Mouse (Mus musculus) ovary, adult 18-20 months (tissue): ENCODE results near the gene Rnf181.
A peak's percentile ranks its signal among the peaks of the same experiment; 100 is the strongest.

ENCODE experiments used
- DNase-seq: peaks from one replicate; pipeline ENCODE4 v3.0.0; 2022; ENCODE audit warnings: low spot score, mixed read lengths

Rnf181 gene

DNA sequence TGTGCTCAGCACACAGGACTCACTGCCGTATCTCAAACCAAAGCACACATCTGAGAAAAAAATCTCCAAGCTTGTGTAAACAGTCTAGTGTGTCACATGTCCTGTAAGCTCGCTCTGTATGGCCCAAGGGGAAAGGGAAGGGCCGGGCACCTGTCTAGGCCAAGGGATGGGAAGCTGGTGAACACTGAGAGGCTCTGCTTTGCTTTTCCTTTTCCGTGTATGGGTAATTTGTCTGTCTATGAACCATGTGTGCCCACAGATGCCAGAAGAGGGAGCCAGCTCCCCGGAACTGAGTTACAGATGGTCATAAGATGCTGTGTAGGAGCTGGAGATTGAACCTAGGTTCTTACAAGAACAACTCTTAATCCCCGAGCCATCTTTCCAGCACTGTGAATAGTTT lies 40.5 kb downstream of the Rnf181 start:
- no peak for DNase-seq

DNA sequence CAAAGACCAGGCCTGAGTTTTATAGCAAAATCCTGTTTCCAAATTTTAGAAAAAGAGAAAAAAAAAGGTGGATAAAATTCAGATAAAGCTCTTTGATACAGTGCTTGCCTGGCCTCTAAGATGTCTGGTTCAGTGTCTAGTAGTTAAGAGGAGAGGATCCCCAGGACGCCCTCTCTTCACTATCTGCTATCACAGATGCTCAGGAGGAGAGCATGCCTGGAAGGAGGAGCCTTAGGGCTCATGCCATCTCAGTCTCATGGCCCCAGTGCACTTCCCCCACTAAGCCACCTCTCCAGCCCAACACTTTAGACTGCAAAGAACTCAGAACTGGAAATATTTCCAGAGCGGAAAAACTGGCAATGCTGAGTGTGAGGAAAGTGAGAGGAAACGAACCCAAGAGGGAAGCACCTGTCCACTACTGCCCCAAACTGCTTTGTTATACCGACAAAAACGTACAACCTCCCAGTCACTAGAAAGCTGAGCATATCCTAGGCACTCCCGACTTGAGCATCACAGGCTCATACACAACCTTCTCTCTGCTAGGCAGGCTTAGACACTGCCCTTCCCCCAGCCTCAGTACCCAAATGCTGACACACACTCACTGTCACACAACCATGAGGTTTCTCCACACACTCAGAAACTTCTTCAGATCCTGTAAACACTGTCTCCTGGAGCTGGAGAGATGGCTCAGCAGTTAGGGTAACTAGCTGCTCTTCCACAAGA lies 42.8 kb downstream of the Rnf181 start:
- DNase-seq, result no peak

DNA sequence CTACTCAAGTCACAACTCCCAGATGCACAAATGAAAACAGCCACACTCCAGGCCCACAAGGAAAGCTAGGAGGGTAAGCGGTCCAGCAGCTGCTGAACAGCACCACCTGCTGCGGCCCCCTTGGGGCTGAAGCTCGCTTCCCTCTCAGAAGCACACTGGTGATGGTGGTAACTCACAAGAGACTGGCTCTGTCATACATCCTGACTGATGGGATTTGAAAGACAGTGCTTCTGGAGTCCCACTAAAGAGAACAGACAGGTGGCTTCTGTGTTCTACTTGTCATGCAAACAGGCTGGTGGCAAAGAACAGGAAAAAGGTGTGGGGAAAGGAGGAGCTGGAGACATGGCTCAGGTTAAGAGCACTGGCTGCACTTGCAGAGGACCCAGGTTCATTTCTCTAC lies 43.8 kb downstream of the Rnf181 start:
- no peak for DNase-seq

DNA sequence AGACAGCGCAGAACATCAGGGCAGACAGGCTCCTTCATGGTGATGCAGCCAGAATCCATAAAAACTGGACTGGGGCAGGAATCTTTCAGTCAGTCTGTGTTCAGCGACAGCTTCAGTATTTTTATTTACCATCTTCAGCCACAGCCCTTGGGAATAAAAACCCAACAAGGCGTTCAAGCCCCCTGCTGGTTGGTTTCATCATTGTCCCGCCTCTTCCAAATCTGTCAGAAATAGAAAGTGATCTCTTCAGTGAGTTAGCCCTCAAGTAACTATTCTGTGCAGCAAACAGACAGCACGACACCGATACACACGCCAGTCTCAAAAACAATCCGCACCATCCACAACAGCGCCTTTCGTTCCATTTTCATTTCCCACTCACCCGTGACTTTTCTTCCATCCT lies 47.7 kb downstream of the Rnf181 start:
- DNase-seq, result no peak

DNA sequence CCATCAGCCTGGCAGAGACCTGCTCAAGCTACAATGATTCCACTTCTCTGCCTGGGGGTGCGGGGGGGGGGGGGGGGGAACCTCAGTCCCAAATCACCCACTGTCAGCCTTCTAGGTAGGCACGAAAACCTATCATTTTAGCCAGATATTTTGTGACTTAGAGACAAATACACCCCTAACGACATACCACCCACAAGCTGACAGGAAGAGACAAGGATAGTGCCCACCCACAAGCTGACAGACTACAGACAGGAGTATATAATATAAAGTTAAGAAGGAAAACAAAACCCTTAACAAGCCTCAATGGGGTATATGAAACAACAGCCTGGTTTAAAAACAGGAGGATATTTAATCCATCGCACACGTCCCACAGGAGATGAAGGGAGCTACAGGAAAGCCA lies 48.3 kb downstream of the Rnf181 start:
- no peak for DNase-seq

DNA sequence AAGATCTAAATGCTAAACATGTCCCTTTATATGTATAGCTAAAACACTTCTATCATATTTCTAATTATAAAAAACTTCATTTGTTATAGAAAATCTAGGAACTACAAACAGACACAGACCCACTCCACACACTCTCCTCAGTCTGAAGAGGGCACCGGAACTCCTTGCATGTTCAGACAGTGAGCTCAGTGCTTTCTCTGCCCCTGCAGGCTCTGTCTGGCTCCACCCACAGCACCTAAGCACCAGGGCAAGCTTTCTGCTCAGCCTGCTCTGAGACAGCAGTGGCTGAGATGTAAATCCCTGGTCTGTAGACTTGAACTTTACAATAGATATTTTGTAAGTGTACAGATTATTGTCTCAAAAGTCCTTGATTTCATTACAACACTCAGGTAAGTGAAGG lies 50.7 kb downstream of the Rnf181 start:
- DNase-seq, result no peak

DNA sequence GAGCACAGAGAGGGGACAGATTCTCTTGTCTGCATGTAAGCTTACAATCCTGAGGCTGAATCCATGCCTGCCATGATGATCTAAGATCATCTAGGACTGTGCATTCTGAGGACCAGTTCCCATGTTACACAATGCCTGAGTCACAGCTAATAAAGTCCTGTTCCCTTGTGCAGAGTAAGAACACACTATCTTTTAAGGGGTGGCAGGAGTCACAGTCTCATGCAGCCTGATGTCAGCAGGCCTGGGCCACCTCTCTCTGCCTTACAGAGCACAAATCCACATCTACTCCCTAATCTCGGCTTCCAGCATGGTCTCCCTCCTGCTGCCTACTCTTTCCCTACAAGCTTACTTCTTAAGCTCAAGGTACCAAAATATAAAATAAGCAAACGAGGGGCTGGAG lies 51.4 kb downstream of the Rnf181 start:
- no peak for DNase-seq

DNA sequence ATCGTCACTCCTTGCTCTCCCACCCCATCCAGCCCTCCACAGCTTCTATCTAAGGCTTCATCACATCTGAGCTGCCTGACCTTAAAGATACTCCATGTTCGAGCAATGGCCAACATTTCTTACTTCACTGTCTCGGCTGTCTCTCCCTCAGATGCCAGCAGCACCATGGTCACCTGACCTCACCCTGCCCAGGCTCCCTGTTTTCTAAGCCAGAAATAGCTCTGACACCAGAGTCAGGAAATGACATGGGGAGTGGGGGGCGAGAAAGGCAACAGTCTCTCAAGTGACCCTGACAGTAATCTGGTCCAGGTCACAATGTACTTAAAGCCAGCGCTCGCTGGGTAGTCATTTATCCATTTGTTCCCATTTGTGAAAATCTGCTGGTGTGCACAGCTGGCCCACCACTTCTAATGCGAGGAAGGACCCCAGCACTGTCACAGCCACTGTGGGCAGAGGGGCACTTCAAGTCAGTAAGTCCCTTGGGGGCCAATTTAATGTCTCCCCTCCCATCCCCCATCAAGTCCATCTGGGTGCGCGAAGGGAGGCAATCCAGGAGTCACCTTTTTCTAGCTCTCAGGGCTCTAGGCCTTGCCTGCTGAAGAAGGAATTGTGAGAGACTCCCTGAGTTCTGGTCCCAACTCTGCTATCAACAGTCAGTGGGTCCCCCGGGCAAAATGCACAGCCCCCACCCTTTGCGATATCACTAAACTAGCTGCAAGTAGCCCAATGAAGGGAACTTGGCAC lies 53.5 kb downstream of the Rnf181 start:
- DNase-seq, result peak; percentile 43

DNA sequence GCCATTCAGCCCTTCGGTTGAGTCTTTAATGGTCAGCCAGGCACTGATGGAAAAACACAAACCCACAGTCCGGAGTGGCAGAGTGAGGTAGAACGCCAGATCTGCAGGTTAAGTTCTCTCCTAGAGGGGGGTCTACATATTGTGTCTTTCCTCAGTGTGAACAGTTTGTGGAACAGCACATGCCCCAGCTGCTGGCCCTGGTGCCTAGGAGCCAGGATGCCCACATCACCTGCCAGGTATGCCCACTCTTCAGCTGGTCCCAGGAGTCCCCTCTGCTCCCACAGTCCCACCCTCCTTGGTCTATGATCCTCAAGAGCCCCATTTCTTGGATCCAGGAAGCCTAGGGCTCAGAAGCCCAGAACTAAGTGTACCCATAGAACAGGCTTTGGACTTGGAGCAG lies 54.6 kb downstream of the Rnf181 start:
- no peak for DNase-seq
